Mouse (Mus musculus) hindbrain, embryonic 16.5 days (tissue): ENCODE measurements at regions not wholly inside any gene's neighbourhood (a gene's known extent, or its start where the extent isn't known, plus 50 kb on each side); places are given as distances from the start of the nearest gene placed in this dataset.

ENCODE experiments used
- ATAC-seq: fragments of 200-750 bp; cut with Nextera tagmentation; 2 replicates; pipeline ENCODE4 v1.8.0; 2017; ENCODE audit warnings: moderate TSS enrichment, moderate library complexity
- H3K27ac ChIP-seq: fragments of 300-500 bp; sonication (generic); 2 replicates; pipeline ENCODE4 v1.5.1; 2014; ENCODE audit warnings: low read depth, mild to moderate bottlenecking, control low read depth, low read length, moderate library complexity
- H3K27me3 ChIP-seq: fragments of 300-500 bp; sonication (generic); replicated peaks from 2 replicates; pipeline ENCODE4 v1.6.1; 2014; ENCODE audit warnings: low read length; ENCODE audit not compliant: control insufficient read depth, insufficient read depth
- H3K36me3 ChIP-seq: fragments of 300-500 bp; sonication (generic); 2 replicates; pipeline ENCODE4 v1.6.1; 2014; ENCODE audit warnings: mild to moderate bottlenecking, low read length, moderate library complexity, mixed read lengths; ENCODE audit not compliant: control insufficient read depth, insufficient read depth
- H3K4me1 ChIP-seq: fragments of 300-500 bp; sonication (generic); 2 replicates; pipeline ENCODE4 v1.6.1; 2014; ENCODE audit warnings: low read depth, low read length; ENCODE audit not compliant: control insufficient read depth, insufficient read depth
- H3K4me2 ChIP-seq: fragments of 300-500 bp; sonication (generic); 2 replicates; pipeline ENCODE4 v1.6.1; 2014; ENCODE audit warnings: mild to moderate bottlenecking, low read length, control low read depth, moderate library complexity
- H3K4me3 ChIP-seq: fragments of 300-500 bp; sonication (generic); 2 replicates; pipeline ENCODE4 v1.5.1; 2014; ENCODE audit warnings: mild to moderate bottlenecking, low read length, control low read depth, moderate library complexity
- H3K9ac ChIP-seq: fragments of 300-500 bp; sonication (generic); 2 replicates; pipeline ENCODE4 v1.6.1; 2014; ENCODE audit warnings: low read depth, mild to moderate bottlenecking, control low read depth, low read length, moderate library complexity
- H3K9me3 ChIP-seq: fragments of 300-500 bp; sonication (generic); 2 replicates; pipeline ENCODE4 v1.6.1; 2014; ENCODE audit warnings: mild to moderate bottlenecking, low read length, moderate library complexity; ENCODE audit not compliant: control insufficient read depth
- WGBS: fragments of 180-500 bp; shearing (Covaris S2); extraction: QIAGEN DNeasy Blood & Tissue Kit; methylation state at CpG from one replicate; pipeline ENCODE4 v1.1.7; 2014; 5-methylcytosine and 5-hydroxymethylcytosine counted together

GRCm38 (mm10) chr13:102275296-102275695 is 418.1 kb upstream of the Cd180 start:
- ATAC-seq: no peak
- Histone ChIP-seq H3K4me2 (no peak overlapping the region), H3K27ac (no peak overlapping the region), H3K9ac (no peak overlapping the region), H3K27me3 (no peaks in the 10 kb centered on the region), H3K36me3 (no peaks in the 10 kb centered on the region), H3K9me3 (no peaks in the 10 kb centered on the region), H3K4me1 (no peaks in the 10 kb centered on the region), H3K4me3 (no peak overlapping the region)
- WGBS: 92% methylated on average over 2 of the region's 2 CpGs

DNA sequence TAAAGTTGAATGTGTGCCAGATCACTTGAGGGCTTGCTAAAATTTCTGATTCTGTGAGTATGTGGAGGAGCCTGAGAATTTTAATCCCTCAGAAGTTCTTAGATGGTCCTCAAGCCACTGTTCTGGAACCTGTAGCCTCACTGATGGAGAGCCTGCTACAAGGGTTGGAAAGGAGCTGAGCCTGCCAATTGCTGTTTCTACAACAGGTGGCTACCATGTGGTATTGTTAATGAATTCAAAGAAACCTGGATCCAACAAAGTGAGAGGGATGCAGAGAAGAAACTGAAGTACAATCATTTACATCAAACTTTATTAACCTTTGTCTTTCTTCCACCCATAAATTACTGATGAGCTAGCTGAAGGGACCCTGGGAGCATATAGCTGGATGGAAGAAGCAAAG is 416.5 kb upstream of the Cd180 start:
- Histone ChIP-seq H3K4me1 (no peaks in the 10 kb centered on the region), H3K36me3 (no peaks in the 10 kb centered on the region), H3K27me3 (no peaks in the 10 kb centered on the region), H3K27ac (no peak overlapping the region), H3K9ac (no peak overlapping the region), H3K9me3 (no peaks in the 10 kb centered on the region), H3K4me3 (no peak overlapping the region), H3K4me2 (no peak overlapping the region)
- ATAC-seq: no peak

GRCm38 (mm10) chr13:102280198-102280597 is 413.2 kb upstream of the Cd180 start:
- no peak for ATAC-seq
- H3K4me3 ChIP-seq: no peak overlapping the region
- no peaks in the 10 kb centered on the region for H3K36me3 ChIP-seq
- H3K27me3 ChIP-seq: no peaks in the 10 kb centered on the region
- WGBS: 92% methylated on average over 3 of the region's 3 CpGs
- H3K9me3 ChIP-seq: no peaks in the 10 kb centered on the region
- no peak overlapping the region for H3K27ac ChIP-seq
- no peaks in the 10 kb centered on the region for H3K4me1 ChIP-seq
- no peak overlapping the region for H3K4me2 ChIP-seq
- H3K9ac ChIP-seq: no peak overlapping the region

DNA sequence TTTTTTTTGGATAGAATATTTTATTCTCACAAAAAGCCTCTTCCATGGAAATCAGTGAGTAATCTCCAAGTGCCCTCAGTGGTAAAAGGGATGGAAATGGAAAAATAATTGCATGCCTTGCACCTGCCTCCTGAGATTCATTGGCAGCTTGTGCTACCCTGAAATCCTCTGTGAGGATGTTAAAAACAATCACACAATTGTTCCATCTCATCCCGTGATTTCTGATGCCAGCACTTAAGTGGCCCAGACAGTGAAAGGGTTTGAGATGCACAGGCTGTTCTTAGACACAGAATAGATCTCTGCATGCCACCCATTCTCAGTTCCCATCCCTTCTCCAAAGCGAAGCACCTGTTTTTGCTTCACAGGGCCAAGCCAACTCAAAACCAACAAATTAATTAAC is 398.9 kb upstream of the Cd180 start:
- Histone ChIP-seq H3K4me2 (no peak overlapping the region), H3K27ac (no peak overlapping the region), H3K9ac (no peak overlapping the region), H3K4me1 (no peaks in the 10 kb centered on the region), H3K36me3 (no peaks in the 10 kb centered on the region), H3K4me3 (no peak overlapping the region), H3K9me3 (no peaks in the 10 kb centered on the region), H3K27me3 (no peaks in the 10 kb centered on the region)
- ATAC-seq: no peak
- WGBS: 61% methylated on average over 2 of the region's 2 CpGs

DNA sequence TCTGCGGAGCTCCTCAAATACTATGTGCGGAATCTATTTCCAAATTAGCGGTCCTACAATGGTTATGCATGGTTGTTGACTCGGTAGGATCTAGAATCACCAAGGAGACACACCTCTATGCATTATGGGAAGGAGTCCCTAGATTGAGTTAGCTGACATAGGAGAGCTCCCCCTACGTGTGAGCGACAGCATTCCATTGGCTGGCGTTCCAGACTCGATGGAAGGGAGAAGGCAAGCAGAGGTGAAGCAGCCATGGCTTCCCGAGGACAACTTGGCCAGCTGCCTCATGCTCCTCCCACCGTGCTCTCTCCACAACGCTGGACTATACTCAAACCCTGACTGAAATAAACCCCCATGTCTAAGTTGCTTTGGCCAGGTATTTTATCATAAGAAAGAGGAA is 398.3 kb upstream of the Cd180 start:
- no peaks in the 10 kb centered on the region for H3K4me1 ChIP-seq
- no peak overlapping the region for H3K4me3 ChIP-seq
- no peaks in the 10 kb centered on the region for H3K9me3 ChIP-seq
- H3K36me3 ChIP-seq: no peaks in the 10 kb centered on the region
- no peaks in the 10 kb centered on the region for H3K27me3 ChIP-seq
- H3K9ac ChIP-seq: no peak overlapping the region
- 89% methylated on average over 11 of the region's 11 CpGs for whole genome bisulfite sequencing
- no peak overlapping the region for H3K4me2 ChIP-seq
- no peak for ATAC-seq
- no peak overlapping the region for H3K27ac ChIP-seq

- no peak overlapping the region for H3K4me2 ChIP-seq
- ATAC-seq: no peak
- no peaks in the 10 kb centered on the region for H3K9me3 ChIP-seq
- WGBS: 68% methylated on average over 2 of the region's 2 CpGs
- no peaks in the 10 kb centered on the region for H3K36me3 ChIP-seq
- no peak overlapping the region for H3K4me3 ChIP-seq
- H3K4me1 ChIP-seq: no peaks in the 10 kb centered on the region
- no peak overlapping the region for H3K27ac ChIP-seq
- H3K27me3 ChIP-seq: no peaks in the 10 kb centered on the region
- no peak overlapping the region for H3K9ac ChIP-seq
These were observed 385.4 kb upstream of the Cd180 start for GRCm38 (mm10) chr13:102307983-102308382.

DNA sequence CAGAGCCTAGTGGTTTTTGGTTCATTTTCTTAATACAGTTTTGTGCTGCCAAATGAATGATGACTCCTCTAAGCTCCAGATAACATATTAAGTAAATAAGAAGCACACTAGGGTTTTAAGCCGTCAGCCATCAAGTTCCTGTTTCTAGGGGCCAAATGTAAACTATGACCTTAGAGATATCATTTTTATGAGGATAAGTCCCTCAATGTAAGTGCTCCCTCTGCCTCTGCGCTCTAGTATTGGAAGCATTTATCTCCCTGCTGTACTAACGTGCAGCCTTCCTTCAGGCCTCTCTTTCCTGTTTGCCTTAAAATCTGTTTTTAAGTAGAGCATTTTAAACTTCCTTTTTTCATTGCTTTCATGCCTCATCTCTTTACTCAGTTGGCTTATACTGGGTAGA is 381.3 kb upstream of the Cd180 start:
- no peaks in the 10 kb centered on the region for H3K27me3 ChIP-seq
- no peak overlapping the region for H3K9ac ChIP-seq
- no peak overlapping the region for H3K4me2 ChIP-seq
- no peak overlapping the region for H3K4me3 ChIP-seq
- H3K4me1 ChIP-seq: no peaks in the 10 kb centered on the region
- no peaks in the 10 kb centered on the region for H3K36me3 ChIP-seq
- no peak for ATAC-seq
- no peaks in the 10 kb centered on the region for H3K9me3 ChIP-seq
- H3K27ac ChIP-seq: no peak overlapping the region
- 71% methylated on average over 3 of the region's 3 CpGs for WGBS

GRCm38 (mm10) chr13:102315921-102316692 is 377.3 kb upstream of the Cd180 start:
- H3K36me3 ChIP-seq: no peaks in the 10 kb centered on the region
- no peaks in the 10 kb centered on the region for H3K27me3 ChIP-seq
- H3K27ac ChIP-seq: no peak overlapping the region
- H3K9ac ChIP-seq: no peak overlapping the region
- no peak overlapping the region for H3K4me2 ChIP-seq
- WGBS: 74% methylated on average over 3 of the region's 3 CpGs
- ATAC-seq: no peak
- H3K4me1 ChIP-seq: no peaks in the 10 kb centered on the region
- no peaks in the 10 kb centered on the region for H3K9me3 ChIP-seq
- no peak overlapping the region for H3K4me3 ChIP-seq

DNA sequence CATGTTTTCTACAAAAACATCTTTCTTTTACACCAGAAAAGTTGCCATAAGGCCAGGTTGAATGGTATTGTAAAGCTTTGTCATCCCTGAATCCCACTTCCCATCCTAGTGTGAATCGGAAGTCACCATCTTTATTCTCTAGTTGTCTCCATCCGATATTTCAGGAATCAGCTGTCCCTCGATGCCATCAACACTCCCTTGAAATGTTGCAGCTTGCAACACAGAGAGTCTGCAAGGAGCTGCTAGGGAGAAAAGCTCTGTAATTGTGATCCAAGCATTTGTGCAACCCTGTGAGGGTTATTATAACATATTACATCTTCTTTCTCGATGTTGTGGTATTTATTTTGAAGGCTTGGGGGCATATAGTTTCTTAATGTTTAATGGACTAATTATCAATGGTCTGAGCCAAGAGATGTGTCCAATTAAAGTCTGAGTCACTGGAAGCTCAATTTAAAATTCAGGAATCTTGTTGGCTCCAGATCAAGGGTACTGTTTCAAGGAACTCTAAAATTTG is 374.4 kb upstream of the Cd180 start:
- Histone ChIP-seq H3K36me3 (no peaks in the 10 kb centered on the region), H3K27ac (no peak overlapping the region), H3K27me3 (no peaks in the 10 kb centered on the region), H3K4me2 (no peak overlapping the region), H3K9ac (no peak overlapping the region), H3K9me3 (no peaks in the 10 kb centered on the region), H3K4me3 (no peak overlapping the region), H3K4me1 (no peaks in the 10 kb centered on the region)
- 88% methylated on average over 4 of the region's 4 CpGs for WGBS
- ATAC-seq: no peak
